Mouse (Mus musculus): ENCODE results near the gene Catsperz. TPM values are rescaled to one million over a fixed set of nuclear protein-coding genes. Genes with fewer than 3 reads are reported as not detected.

Catsperz gene
- polyA plus RNA-seq, 1 experiment from 2014 or later, result 1.4 TPM

- H3K4me1 ChIP-seq (ENCODE audit: control insufficient read depth in 2 of 2, insufficient read depth in 2 of 2, low read length in 2 of 2), result peaks cover 10 to 18% of the 10 kb centered on the region in 2 experiments
- H3K27me3 ChIP-seq (ENCODE audit: control insufficient read depth, insufficient read depth, low read length), result no peaks in the 10 kb centered on the region
- ATAC-seq (ENCODE audit: insufficient number of reproducible peaks, insufficient read depth, low FRiP score, low read depth), result no peak
- H3K27ac ChIP-seq (replicated peaks in 1 of 2; ENCODE audit: control insufficient read depth in 1 of 2, insufficient read depth in 1 of 2, low read depth in 2 of 2, low read length in 2 of 2), result no peak overlapping the region
- H3K9ac ChIP-seq (ENCODE audit: low read length), result no peak overlapping the region
- WGBS, result 93% methylated on average over 6 of the region's 6 CpGs
- no peaks in the 10 kb centered on the region for H3K9me3 ChIP-seq (ENCODE audit: control insufficient read depth, low read length)
- H3K4me3 ChIP-seq (ENCODE audit: control insufficient read depth in 1 of 2, insufficient read depth in 1 of 2, low read depth in 1 of 2, low read length in 2 of 2), result no peak overlapping the region
- H3K36me3 ChIP-seq (ENCODE audit: control insufficient read depth, insufficient read depth, low read length), result peaks cover 14% of the 10 kb centered on the region; the same call in 1 of the 2 replicates
- no peak overlapping the region for H3K4me2 ChIP-seq (ENCODE audit: low read length)
Observed at GRCm38 (mm10) chr19:6943709-6944108, 18.5 kb upstream of the Catsperz start.

GRCm38 (mm10) chr19:6942764-6943163, 17.6 kb upstream of the Catsperz start:
- peaks cover 10 to 18% of the 10 kb centered on the region in 2 experiments for H3K4me1 ChIP-seq (ENCODE audit: control insufficient read depth in 2 of 2, insufficient read depth in 2 of 2, low read length in 2 of 2)
- ATAC-seq (ENCODE audit: insufficient number of reproducible peaks, insufficient read depth, low FRiP score, low read depth), result no peak
- peak overlapping the region; percentile 80 to 91 for H3K27ac ChIP-seq (replicated peaks in 1 of 2; ENCODE audit: control insufficient read depth in 1 of 2, insufficient read depth in 1 of 2, low read depth in 2 of 2, low read length in 2 of 2)
- H3K36me3 ChIP-seq (ENCODE audit: control insufficient read depth, insufficient read depth, low read length), result peaks cover 19% of the 10 kb centered on the region; the same call in 1 of the 2 replicates
- peak overlapping the region; percentile 89 for H3K9ac ChIP-seq (ENCODE audit: low read length)
- no peaks in the 10 kb centered on the region for H3K27me3 ChIP-seq (ENCODE audit: control insufficient read depth, insufficient read depth, low read length)
- peak overlapping the region; percentile 69 to 82 for H3K4me3 ChIP-seq (ENCODE audit: control insufficient read depth in 1 of 2, insufficient read depth in 1 of 2, low read depth in 1 of 2, low read length in 2 of 2)
- no peaks in the 10 kb centered on the region for H3K9me3 ChIP-seq (ENCODE audit: control insufficient read depth, low read length)
- WGBS, result 26% methylated on average over 5 of the region's 5 CpGs
- H3K4me2 ChIP-seq (ENCODE audit: low read length), result peak overlapping the region; percentile 98

- H3K27ac ChIP-seq (replicated peaks in 1 of 2; ENCODE audit: control insufficient read depth in 1 of 2, insufficient read depth in 1 of 2, low read depth in 2 of 2, low read length in 2 of 2), result peak within 1 kb of the TSS; percentile 91 to 92
- H3K4me2 ChIP-seq (ENCODE audit: low read length), result peak within 1 kb of the TSS; percentile 98
- WGBS, result under 1% methylated on average over 27 of the region's 27 CpGs
- ATAC-seq (ENCODE audit: insufficient number of reproducible peaks, insufficient read depth, low FRiP score, low read depth), result peak; percentile 86
- H3K9ac ChIP-seq (ENCODE audit: low read length), result peak within 1 kb of the TSS; percentile 89
- peaks cover 20% of the 10 kb centered on the region; the same call in 1 of the 2 replicates for H3K36me3 ChIP-seq (ENCODE audit: control insufficient read depth, insufficient read depth, low read length)
- H3K4me1 ChIP-seq (ENCODE audit: control insufficient read depth in 2 of 2, insufficient read depth in 2 of 2, low read length in 2 of 2), result peaks cover 10 to 18% of the 10 kb centered on the region in 2 experiments
- no peaks in the 10 kb centered on the region for H3K27me3 ChIP-seq (ENCODE audit: control insufficient read depth, insufficient read depth, low read length)
- H3K4me3 ChIP-seq (ENCODE audit: control insufficient read depth in 1 of 2, insufficient read depth in 1 of 2, low read depth in 1 of 2, low read length in 2 of 2), result peak within 1 kb of the TSS; percentile 69 to 82
- H3K9me3 ChIP-seq (ENCODE audit: control insufficient read depth, low read length), result no peaks in the 10 kb centered on the region
Observed at GRCm38 (mm10) chr19:6942249-6942691, 17.1 kb upstream of the Catsperz start, which contains the start of gene Gpr137. Gene Gpr137 (minus strand): TSS chr19:6942480.

DNA sequence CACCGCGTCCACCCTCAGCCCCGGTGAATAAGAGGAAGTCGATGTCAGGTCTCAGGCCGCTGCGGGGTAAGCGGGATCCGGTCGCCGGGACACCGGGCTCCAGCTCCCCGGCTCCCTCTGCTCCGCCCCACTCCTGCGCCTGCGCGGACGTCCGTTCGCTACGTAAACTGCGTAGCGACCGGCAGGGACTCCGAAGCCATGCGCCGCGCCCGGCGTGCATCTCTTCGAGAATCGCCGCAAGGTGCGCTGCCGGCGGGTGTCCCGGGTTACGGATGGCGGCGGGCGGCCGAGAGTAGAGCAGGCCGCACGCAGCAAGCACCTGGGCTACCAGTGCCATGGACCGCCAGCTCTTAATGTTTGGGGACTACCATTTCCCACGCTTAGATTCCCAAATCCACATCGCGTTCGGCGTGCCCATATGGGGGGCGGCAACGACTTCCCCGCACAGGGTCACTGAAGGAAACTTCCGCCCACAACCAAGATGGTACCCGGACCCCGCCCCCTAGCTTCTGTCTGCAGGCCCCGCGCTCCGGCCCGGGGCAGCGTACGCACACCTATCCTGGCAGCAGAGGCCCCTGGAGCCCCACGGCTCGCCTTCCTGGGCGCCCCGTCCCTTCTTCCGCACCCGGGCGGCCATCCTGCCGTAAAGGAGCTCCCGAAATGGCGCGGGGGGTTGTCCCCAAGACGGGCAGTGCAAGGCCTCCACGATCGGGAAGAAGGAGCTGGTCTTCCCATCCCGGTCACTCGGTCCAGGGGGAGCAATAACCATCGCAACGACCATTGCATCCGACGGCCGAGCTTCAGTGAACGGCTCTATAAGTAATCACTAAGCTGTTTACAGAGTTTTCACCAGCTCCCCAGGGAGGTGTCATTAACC, 16.4 kb upstream of the Catsperz start, which contains the start of gene Bad:
TSS of gene Bad (plus strand) at position 490 of the 877 bp plus-strand sequence.
- H3K9me3 ChIP-seq (ENCODE audit: control insufficient read depth, low read length), result no peaks in the 10 kb centered on the region
- peak within 1 kb of the TSS; percentile 91 to 92 for H3K27ac ChIP-seq (replicated peaks in 1 of 2; ENCODE audit: control insufficient read depth in 1 of 2, insufficient read depth in 1 of 2, low read depth in 2 of 2, low read length in 2 of 2)
- peak within 1 kb of the TSS; percentile 89 for H3K9ac ChIP-seq (ENCODE audit: low read length)
- peak; percentile 76 for ATAC-seq (ENCODE audit: insufficient number of reproducible peaks, insufficient read depth, low FRiP score, low read depth)
- peaks cover 10 to 18% of the 10 kb centered on the region in 2 experiments for H3K4me1 ChIP-seq (ENCODE audit: control insufficient read depth in 2 of 2, insufficient read depth in 2 of 2, low read length in 2 of 2)
- peak within 1 kb of the TSS; percentile 69 to 82 for H3K4me3 ChIP-seq (ENCODE audit: control insufficient read depth in 1 of 2, insufficient read depth in 1 of 2, low read depth in 1 of 2, low read length in 2 of 2)
- no peaks in the 10 kb centered on the region for H3K27me3 ChIP-seq (ENCODE audit: control insufficient read depth, insufficient read depth, low read length)
- WGBS, result under 1% methylated on average over 83 of the region's 83 CpGs
- H3K4me2 ChIP-seq (ENCODE audit: low read length), result peak within 1 kb of the TSS; percentile 98
- peaks cover 20% of the 10 kb centered on the region; the same call in 1 of the 2 replicates for H3K36me3 ChIP-seq (ENCODE audit: control insufficient read depth, insufficient read depth, low read length)

- peak overlapping the region; percentile 43 to 68 for H3K27ac ChIP-seq (replicated peaks in 1 of 2; ENCODE audit: control insufficient read depth in 1 of 2, insufficient read depth in 1 of 2, low read depth in 2 of 2, low read length in 2 of 2)
- H3K4me1 ChIP-seq (ENCODE audit: control insufficient read depth in 2 of 2, insufficient read depth in 2 of 2, low read length in 2 of 2), result peaks cover 10 to 18% of the 10 kb centered on the region in 2 experiments
- peaks cover 16% of the 10 kb centered on the region; the same call in 1 of the 2 replicates for H3K36me3 ChIP-seq (ENCODE audit: control insufficient read depth, insufficient read depth, low read length)
- no peaks in the 10 kb centered on the region for H3K9me3 ChIP-seq (ENCODE audit: control insufficient read depth, low read length)
- H3K4me3 ChIP-seq (ENCODE audit: control insufficient read depth in 1 of 2, insufficient read depth in 1 of 2, low read depth in 1 of 2, low read length in 2 of 2), result peak overlapping the region; percentile 69 to 82
- 18% methylated on average over 29 of the region's 29 CpGs for WGBS
- peak overlapping the region; percentile 89 for H3K9ac ChIP-seq (ENCODE audit: low read length)
- no peak for ATAC-seq (ENCODE audit: insufficient number of reproducible peaks, insufficient read depth, low FRiP score, low read depth)
- peak overlapping the region; percentile 98 for H3K4me2 ChIP-seq (ENCODE audit: low read length)
- peaks cover 8% of the 10 kb centered on the region for H3K27me3 ChIP-seq (ENCODE audit: control insufficient read depth, insufficient read depth, low read length)
Observed at GRCm38 (mm10) chr19:6940396-6941351, 15.5 kb upstream of the Catsperz start.

DNA sequence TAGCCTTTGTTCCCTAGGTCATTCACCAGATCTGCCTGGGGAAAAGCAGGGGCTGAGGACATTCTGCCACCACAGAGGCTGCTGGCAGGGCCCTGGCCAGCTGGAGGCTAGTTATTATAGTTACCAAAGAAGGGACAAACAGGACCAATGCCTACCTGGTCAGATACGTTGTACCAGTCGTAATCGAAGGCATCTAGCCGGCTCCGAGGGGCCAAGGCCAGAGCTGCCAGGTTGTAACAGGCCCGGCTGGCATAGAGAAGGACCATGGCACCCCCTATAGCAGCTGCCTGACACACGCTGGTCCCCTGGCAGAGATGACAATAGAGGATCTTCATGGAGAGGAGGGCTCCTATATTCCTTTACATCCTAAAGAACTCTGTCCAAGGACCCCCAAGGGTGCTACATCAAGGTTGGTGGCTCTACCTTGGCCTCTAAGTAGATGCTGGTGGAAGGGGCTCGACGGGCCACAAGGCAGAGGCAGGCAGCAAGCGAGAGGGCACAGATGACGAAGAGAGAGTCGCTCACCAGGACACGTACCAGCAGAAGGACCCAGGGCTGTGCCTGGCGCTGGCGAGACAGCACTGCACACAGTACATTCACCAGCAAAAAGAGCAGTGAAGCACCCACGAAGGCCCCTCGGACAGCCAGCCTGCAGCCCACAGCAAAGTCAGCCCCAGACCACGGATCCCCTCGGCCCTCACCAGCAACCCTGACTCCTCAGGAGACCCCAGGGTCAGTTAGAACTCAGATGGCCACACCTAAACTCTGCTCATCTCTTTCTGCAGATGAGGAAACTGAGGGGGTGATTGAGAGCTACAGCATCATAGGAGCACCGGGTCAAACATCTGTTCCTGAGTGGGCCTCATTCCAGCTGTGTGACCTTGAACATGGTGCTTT, 14.2 kb upstream of the Catsperz start:
- Histone ChIP-seq H3K4me3 (ENCODE audit: control insufficient read depth in 1 of 2, insufficient read depth in 1 of 2, low read depth in 1 of 2, low read length in 2 of 2) (no peak overlapping the region), H3K9ac (ENCODE audit: low read length) (no peak overlapping the region), H3K27me3 (ENCODE audit: control insufficient read depth, insufficient read depth, low read length) (peaks cover 21% of the 10 kb centered on the region), H3K9me3 (ENCODE audit: control insufficient read depth, low read length) (no peaks in the 10 kb centered on the region), H3K27ac (replicated peaks in 1 of 2; ENCODE audit: control insufficient read depth in 1 of 2, insufficient read depth in 1 of 2, low read depth in 2 of 2, low read length in 2 of 2) (no peak overlapping the region), H3K36me3 (ENCODE audit: control insufficient read depth, insufficient read depth, low read length) (peaks cover 11% of the 10 kb centered on the region; the same call in 1 of the 2 replicates), H3K4me2 (ENCODE audit: low read length) (no peak overlapping the region), H3K4me1 (ENCODE audit: control insufficient read depth in 2 of 2, insufficient read depth in 2 of 2, low read length in 2 of 2) (peaks cover 10 to 18% of the 10 kb centered on the region in 2 experiments)
- ATAC-seq (ENCODE audit: insufficient number of reproducible peaks, insufficient read depth, low FRiP score, low read depth), result no peak
- 84% methylated on average over 20 of the region's 20 CpGs for WGBS

Data from heart, embryonic 14.5 days (tissue).